Mouse (Mus musculus) gastrocnemius, postnatal 25 days (tissue): ENCODE data around the gene Pdlim3. TPM values are rescaled to one million over a fixed set of nuclear protein-coding genes. Genes with fewer than 3 reads are reported as not detected.
A peak's percentile ranks its signal among the peaks of the same experiment; 100 is the strongest.
"Not testable (repeated sequence)": the region's sequence is repeated elsewhere in the genome, so short reads cannot be mapped to it uniquely, and the experiment has no call there.

ENCODE experiments used
- DNase-seq: peaks from one replicate; pipeline ENCODE4 v3.0.0; 2022
- long read RNA-seq, 2 experiments: library from polyadenylated mRNA; stranded (forward); transcript quantifications; one replicate each; pipeline ENCODE4 v2.0.0; 2021
- total RNA-seq, 2 experiments: library from RNA; stranded (reverse); gene quantifications; 1 replicate in 1 of 2; 2 replicates in 1 of 2; pipeline ENCODE4 v1.2.3; 2021

The Pdlim3 gene
- total RNA-seq, result 100 to 1,000 TPM; 619 to 821 TPM
- long read RNA-seq, experiment 1, transcript Pdlim3-203 (8 exons, 1,479 nt), result major isoform, 322 of 467 reads
- long read RNA-seq, experiment 1, transcript Pdlim3-202 (3 exons, 754 nt), result minor isoform, 6 of 467 reads
- long read RNA-seq, experiment 1, partial matches to known transcripts, result 64 of 467 reads
- long read RNA-seq, experiment 1, other reads (novel, unspliced or antisense), result 72 of 467 reads
- long read RNA-seq, experiment 2, transcript Pdlim3-203 (8 exons, 1,479 nt), result major isoform, 407 of 507 reads
- long read RNA-seq, experiment 2, transcript Pdlim3-202 (3 exons, 754 nt), result minor isoform, 5 of 507 reads
- long read RNA-seq, experiment 2, partial matches to known transcripts, result 39 of 507 reads
- long read RNA-seq, experiment 2, other reads (novel, unspliced or antisense), result 52 of 507 reads

DNA sequence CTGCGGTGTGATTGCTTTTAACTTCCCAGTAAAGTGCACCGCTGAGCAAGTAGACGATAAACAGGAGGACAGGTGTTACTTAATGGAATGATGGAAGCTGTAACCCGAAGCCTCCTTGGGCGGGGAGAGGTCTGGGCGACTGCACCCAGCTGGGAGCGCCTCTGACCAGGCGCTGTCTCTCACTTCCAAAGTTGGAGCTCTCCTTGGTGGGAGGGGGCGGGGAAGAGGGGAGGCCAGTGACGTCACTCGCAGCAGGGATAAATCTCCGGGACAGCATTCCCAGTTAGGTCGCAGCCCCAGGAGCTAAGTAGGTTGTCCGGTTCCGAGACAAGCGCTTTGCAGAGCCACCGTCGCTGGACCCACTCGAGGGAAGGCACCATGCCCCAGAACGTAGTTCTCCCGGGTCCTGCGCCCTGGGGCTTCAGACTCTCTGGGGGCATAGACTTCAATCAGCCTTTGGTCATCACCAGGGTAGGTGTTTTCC lies at the start of gene Pdlim3:
Pdlim3 (plus strand) TSS at position 260 of the 484 bp plus-strand sequence.
- DNase-seq, result peak; percentile 81

DNA sequence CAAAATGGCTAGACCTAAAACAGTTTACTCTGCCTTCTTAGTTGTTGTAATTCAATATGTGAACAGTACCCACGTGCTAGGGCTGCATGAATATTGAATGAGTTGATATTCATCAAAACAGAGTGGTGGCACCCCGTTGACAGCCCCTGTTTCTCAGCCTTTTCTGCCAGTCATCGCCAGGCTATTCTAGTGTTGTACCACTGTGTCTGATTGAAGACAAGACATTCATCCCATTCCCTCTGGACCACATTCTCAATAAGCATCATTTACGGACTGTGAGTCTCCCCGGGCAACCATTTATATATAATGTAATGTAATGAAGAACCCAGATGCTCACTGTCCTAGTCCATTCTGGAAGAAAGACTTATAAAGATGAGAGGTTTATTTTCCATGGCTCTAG lies 42.0 kb upstream of the Pdlim3 start:
- DNase-seq, result no peak

DNA sequence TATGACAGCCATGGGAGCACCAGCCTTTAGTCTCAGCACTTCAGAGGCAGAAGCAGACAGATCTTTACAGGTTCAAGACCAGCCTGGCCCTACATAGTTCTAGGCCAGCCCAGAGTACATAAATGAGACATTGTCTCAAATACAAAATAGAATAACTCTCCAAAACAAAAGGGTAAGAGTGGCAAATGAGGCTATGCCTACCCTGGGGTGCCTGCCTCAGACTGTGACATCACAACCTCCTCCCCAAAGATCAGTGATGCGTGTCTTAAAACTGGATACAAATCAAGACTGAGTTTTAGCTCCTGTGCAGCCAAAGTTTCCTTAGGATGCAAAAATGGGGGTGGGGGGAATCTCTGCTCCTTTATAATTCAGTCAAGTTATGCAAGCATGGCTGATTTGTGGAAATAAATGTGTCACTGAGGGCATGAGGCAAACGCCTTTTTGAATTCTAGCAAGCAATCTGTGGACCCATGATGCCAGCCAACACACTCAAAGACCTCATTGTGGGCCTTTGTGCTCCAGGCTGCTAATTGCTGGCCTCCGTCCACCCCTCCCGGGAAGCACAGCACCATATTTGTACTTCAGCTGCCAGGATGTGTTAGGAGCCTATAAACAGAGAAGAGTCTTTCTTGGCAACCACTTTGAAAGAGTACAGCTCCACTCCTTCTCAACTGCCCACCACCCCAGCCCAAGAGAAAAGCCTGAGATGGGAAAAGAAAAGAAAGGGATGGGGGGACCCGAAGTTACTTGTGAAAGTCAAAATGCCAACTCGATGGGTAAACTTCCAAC lies 41.0 kb upstream of the Pdlim3 start:
- peak; percentile 23 for DNase-seq

DNA sequence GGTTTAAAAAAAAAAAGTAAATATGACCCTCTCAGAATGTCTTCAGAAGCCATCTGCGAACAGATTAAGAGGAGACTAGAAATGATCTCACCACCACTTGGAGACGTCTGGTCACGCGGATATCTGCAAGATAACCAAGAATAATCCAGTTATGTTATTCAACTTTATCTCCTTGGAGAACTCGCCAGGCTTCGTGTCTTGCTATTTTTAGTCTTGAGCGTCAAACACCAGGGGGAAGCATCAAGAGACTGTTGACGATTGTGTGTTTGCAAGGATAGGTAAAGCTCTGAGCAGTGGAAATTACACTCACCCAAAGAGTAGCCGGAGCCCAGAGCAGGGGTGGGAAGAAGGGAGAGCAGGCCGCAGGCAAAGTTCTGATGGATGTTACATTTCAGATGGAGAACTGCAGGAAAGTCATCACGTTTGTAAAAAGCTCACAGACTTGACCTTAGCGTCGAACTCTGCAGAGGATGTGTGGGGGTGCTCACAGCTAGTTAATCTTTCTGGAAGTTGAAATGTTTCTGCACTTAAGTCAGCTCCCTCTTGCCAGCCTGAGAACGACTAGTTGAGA lies 40.3 kb upstream of the Pdlim3 start:
- DNase-seq, result no peak

DNA sequence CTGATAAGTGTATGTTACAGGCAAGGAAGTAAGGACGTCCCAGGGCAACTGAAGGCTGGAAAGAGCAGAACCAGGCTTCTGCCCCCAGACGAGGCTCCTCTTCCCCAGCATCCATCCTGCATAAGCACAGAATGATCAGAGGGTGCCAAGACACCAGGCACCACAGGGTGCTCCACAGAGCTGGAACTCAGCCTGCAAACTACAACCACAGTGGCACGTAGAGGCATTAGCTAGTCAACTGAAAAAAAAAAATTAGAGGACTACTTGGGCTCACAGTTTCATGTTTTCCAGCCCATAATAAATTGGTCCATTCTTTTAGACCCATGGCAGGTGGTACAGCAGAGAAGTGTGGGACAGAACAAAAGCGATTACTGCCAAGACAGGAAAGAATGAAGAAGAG lies 39.4 kb upstream of the Pdlim3 start:
- no peak for DNase-seq

DNA sequence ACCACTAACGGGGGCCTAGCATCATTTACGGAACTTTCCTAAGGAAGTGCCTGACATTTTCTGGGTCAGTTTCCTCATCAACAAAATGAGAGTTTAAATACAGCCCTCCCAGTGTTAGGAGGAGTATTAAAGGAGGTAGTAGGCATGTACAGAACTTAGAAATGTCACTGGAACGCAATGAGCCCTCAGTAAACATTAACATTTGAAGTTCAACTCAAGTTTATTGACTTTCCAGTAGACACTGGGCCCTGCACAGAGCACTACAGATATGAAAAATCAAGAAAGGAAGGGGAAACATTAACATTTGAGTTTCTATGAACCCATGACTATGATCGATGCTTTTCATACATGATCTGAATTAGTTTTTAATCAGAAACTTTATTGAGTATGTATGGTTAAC lies 30.1 kb upstream of the Pdlim3 start:
- no peak for DNase-seq

DNA sequence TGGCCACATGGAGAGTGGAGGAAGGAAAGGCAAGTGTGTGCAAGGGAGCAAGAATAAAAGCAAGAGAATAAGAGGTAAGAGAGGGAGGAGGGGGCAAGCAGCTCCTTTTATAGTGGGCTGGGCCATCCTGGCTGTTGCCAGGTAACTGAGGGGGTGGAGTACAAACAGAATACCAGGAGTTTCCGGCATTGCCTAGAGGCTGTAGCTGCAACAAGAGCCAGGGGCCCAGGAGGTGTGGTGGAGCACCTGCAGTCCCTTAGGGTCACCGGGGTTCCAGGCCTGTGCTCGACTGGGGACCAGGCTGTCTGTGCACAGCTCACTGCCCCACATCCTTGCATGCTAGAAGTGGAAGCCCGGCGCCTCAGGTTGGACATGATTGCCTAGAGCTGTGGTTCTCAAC lies 27.5 kb upstream of the Pdlim3 start:
- DNase-seq, result no peak

DNA sequence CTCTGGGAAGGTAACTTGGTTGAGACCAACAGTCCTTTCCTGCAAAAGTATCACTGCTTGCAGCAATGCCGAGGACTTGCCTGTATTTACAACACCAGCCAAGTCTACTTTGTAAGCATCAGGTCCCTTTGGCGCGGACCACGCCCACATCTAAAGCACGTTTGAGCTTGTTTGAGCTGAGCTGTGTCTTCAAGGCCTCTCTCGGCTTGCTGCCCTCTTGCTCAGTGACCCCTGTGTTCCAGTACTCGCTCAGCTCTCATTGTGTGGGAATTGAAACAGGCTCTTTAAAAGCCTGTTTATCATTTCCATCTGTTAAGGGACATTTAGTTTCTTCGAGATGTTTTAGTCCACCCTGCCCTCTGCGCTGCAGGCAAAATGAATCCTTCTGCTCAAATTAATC lies 26.9 kb upstream of the Pdlim3 start:
- DNase-seq, result no peak

DNA sequence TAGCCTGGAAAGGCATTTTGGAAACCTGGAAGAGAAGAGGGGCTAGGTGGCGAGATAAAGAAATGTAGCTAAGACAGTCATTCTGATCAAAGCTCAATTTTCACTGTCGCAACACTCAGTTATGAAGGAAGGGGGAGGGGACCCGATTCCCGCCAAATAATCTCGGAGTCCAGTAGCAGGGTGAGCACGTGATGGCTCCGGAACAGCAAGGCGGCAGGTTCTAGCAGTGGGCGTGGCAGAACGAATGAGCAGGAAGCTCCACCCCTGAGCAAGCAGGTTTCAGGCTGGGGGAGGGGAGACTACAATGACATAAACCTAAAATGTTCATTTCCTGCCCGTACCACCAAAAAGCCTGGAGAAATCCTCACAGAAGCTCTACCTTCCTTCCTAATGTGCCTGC lies 13.7 kb upstream of the Pdlim3 start:
- DNase-seq, result not testable (repeated sequence)

DNA sequence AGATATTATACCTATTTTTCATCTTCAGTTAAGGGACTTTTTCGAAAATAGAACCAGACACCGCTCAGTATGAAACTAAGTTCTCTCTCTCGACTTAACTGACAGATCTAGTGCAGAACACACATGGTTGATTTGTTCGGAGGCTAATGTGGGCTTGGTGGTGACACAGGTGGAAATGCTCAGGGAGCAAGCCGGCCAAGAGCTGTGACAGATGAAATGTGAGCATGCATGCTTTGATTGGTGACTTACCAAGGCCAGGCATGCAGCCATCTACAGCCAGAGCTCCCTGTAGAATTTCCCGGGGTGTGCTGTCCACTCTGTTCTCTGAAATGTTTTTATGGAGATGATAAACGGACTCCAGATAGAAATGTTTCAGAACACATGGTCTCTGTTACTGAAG lies 13.2 kb upstream of the Pdlim3 start:
- DNase-seq, result peak; percentile 73

DNA sequence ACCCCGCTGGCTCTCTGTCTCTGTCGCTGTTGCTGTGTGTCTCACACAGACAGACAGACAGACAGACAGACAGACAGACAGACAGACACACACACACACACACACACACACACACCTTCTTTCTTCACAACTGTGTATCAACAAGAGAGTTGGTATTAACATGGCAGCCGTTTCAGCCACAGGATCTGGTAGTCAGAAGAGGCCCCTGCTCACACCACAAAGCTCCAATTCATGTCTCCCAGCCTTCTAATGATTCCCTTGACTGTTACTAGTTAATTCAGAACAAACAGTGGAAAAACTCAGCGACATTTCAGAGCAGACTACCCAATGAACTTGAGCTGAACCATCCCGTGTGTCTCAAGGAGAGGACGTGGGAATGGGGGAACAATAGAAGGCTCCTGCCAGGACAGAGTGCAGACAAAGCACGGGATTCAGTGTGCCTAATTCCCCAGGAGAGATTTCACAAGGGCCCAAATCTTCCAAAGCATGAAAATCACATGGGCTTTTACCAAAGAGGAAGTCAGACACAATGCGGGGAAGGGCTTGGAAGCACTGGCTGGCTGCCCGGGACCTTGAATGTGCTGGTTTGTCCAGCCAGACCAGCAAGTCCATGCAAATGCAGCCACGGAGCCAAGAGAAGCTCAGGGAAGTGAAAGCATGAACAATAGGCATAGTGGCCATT lies 10.2 kb upstream of the Pdlim3 start:
- DNase-seq, result peak; percentile 85

DNA sequence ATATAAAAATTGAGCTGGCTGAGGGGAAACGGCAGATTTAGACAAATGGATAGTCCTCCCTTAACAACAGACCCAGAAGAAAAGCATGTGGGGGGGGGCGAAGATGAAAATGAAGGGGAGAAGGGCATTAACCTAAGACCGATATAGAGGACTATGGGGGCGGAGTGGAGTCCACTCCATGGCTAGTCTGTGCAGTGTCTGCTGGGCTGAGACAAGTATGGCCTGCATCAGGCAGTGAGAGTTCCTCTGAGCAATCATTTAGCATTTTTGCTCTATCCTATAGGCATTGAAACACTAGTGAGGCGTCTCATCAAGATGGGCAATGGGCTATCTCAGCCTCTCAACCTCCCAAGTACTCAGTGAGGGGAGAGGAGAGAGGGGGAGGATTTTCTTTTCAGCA lies 8.9 kb upstream of the Pdlim3 start:
- no peak for DNase-seq

DNA sequence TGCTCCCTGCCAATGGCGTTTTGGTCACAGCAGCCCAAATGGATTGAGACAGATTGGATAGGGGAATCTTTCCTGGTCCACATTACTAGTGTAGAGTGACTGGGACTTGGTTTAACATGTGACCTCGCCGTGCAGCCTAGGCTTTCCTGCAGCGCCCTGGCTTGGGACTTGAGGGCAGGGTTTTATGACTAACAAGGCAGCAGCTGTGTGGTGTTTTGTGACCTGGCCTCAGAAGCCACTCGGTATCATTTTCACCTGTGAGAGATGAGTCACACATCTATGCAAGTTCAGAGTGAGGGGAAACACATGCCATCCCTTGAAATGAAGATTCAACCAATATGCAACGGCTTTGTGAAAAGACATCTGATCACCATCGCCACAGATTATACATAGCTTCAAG lies 7.6 kb upstream of the Pdlim3 start:
- peak; percentile 51 for DNase-seq

DNA sequence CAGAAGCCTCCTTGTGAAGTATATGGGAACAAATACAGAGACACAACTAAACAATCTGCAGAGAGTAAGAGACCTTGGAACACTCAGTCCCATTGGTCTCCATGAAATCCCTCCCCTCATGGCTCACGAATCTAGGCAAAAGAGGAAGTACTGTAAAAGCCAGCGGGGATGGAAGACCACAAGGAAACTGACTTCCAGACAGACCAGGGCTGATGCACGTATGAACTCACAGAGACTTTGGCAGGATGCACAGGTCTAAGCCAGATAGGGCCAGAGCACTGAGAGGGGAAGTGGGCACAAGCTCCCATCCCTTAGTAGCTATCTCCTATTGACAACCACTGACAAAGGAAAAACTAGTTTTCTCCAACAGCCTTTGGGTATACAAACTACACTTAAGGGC lies 4.8 kb upstream of the Pdlim3 start:
- DNase-seq, result no peak

DNA sequence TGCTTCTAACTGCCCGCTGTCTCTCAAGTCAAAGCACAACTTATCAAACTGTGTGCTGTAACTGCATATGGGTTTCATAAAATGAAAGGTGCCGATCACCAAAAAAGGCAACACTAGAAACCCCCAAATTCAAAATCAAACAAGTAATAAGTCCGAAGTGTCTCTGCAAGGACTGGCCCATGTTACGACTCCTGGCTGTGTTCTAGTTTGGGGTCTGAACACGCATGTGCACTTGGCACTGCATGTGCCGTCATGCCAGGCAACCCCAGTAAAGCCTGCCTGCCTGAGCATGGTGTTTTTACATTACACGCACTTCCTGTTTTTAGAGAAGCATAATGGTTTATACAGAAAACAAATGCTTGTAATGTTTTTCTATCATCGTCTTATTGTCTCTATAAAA lies 3.5 kb upstream of the Pdlim3 start:
- DNase-seq, result no peak

DNA sequence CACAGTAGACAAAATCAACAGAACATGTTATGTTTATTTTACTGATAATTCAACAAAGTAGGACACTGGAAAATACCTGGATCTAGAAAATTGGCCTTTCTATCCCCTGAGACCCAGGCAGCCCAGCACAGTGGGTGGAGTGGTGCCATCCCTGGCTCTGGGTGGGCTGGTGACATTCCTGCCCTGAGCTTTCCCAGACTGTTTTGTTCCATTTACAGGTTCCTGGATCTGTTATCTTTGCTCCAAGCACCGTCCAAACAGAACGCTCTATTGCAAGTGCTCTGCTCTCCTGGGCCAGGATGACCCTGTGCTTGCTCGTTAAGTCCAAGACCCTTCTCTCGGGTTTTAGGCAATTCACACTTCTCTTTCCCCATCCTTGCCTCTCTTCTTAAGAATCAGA lies 1.5 kb upstream of the Pdlim3 start:
- DNase-seq, result no peak

DNA sequence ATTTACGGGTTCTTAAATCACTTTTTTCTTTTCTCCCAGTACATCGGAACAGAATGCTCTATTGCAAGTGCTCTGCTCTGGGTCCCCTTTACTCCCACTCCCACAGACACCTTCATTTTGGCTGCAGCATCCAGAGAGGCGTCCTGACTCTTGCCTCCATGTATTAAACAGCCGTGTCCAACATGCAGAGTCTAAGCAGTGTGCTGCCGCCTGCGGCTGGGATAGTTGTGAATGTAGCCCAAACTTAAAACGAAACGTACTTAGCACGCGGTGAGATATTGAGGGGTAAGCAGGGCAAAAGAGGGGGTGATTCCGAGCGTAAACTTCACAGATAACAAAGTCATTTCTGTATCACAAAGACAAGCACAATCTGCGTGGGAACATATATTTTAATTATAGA lies 709 bp upstream of the Pdlim3 start:
- DNase-seq, result no peak

DNA sequence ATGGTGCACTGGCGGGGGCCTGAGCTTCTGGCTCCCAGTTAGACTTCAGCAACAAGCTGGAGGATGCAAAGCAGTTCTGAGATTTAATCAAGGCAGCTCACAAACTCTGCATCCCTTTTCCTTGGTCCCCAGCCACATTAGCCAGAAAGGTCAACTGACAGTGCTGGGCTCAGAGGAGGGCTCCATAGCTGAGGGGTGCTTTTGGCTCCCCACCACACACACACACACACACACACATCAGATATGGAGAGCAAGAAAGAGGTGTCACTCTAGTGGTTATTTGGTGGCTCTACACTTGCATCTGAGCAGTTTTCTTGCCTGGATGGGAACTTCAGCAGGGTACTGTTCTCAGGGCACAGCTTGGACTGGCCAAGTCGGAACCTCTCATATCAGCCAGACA lies 514 bp downstream of the Pdlim3 start:
- peak; percentile 23 for DNase-seq

DNA sequence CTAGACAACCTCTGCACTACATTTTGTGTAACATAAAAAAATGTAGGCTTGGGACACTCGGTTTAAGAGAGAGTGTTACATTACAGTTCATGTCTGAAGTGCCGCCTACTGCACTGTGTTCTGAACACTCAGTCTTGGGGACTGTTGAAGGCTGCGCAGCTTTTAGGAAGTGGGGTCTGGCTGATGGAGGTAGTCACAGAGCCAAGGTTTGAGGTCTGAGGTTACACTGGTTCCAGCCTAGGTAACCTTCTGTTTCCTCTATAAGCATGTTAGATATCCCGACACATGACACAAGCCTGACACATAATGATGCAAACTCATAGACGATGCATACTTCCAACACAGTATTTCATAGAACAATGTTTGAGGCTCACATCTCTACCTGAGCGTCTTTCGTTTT lies 4.5 kb downstream of the Pdlim3 start:
- no peak for DNase-seq

DNA sequence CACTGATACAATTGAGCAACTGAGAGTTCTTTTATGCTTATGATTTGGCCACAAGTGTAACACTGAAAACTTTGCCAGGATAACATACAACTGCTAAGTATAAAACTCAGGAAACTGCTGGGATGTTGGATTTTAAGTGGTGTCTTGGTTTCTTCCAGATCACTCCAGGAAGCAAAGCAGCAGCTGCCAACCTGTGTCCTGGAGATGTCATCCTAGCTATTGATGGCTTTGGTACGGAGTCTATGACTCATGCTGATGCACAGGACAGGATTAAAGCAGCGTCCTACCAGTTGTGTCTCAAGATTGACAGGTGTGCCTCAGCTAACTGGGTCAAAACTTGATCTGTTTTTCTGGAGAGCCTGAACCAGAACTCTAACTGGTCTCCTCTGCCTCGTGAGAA lies 11.3 kb downstream of the Pdlim3 start:
- no peak for DNase-seq

DNA sequence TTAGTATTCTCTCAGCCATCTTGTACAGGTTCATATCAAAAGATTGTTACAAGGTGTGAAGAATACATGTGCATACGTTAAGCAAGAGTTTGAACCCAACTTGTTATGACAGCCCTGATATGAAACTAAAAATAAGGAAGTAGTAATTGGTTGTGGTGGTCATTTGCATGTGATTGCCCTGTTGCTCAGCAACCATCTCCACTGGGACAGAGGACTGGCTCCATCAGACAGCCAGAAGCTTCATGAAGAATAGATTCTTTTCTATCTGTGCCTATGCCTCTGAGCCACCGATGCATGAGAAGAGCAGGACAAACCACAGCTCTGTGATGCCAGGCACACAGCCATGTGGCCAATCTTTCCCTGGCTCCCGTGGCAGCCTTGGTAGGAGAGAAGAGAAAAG lies 14.5 kb downstream of the Pdlim3 start:
- no peak for DNase-seq

DNA sequence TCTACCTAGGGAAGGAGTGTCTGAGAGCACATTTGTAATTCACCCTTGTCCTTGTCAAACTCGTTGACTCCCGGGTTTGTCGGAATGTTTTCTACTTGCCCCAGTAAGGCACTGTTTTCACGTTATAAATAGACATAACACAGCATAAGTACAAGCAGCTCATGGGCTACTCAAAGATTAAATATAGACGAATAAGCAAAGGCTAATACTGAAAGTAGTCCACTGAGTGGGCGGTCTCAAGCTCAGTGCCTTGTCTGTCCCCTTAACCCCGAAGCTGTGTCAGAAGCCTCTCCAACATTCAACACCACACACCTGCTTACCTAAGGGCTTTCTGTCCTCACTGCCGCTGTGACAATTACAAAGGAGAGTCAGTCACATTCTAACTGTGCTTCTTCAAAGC lies 16.4 kb downstream of the Pdlim3 start:
- no peak for DNase-seq

DNA sequence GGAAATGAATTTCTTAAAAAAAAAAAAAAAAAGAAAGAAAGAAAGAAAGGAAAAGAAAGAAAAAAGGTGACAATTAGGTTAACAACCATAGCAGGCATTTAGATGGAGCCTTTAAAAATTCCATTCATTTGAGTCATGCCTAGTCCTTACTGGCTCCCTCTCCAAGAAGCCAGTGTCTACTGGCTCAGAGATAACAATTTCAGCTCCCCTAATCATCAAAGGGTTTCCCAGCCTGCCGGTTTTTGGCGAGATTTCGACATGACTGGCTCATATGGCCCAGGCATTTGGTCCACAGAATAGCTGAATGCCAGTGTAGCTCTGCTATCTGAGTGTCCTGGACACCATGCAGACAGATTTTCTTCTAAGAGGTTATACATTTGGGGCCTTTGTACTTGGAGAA lies 18.4 kb downstream of the Pdlim3 start:
- DNase-seq, result no peak
